Mouse (Mus musculus) heart, postnatal 10 days (tissue): Measurements from ENCODE around the gene Rspo4. TPM values are rescaled to one million over a fixed set of nuclear protein-coding genes. Genes with fewer than 3 reads are reported as not detected.
A peak's percentile ranks its signal among the peaks of the same experiment; 100 is the strongest.

ENCODE experiments used
- DNase-seq, 2 experiments: peaks; one replicate each; pipeline ENCODE4 v3.0.0; 2021
- intact Hi-C: fragments of 180-260 bp; cut with DNase I; formaldehyde crosslinking; loops from one replicate; pipeline ENCODE4 v1.15.1; 2025
- total RNA-seq, 2 experiments: library from RNA; stranded (reverse); gene quantifications; 2 replicates each; pipeline ENCODE4 v1.2.3; 2021

Gene Rspo4
- total RNA-seq, 2 experiments from 2014 or later = not detected

GRCm38 (mm10) chr2:151910498-151910897 is 67.8 kb downstream of the Rspo4 start:
- intact Hi-C loops = no loop called here
- DNase-seq = no peak

DNA sequence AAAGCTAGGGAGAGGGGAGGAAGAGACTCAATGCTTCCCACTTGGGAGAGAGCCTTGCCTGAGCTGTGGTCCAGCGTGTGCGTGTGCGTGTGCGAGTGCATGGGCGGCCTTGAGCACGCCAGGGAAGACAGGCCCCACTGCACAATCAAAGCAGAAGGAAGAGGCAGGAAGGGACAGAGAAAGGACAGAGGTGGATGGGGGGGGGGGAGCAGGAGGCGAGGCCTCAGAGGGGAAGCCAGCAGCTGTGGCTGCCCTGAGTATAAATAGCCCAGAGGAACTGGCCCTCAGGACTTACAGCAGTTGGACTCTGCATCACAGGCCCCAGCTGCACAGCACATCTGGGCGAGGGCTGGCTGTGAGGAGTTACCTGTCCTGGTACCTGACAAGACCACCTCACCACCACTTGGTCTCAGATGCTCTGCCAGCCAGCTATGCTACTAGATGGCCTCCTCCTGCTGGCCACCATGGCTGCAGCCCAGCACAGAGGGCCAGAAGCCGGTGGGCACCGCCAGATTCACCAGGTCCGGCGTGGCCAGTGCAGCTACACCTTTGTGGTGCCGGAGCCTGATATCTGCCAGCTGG is 68.3 kb downstream of the Rspo4 start, which contains the start of gene Angpt4:
Gene Angpt4 (plus strand): TSS at position 292 of the 582 bp plus-strand sequence.
- peak in 1 of 2 experiments; percentile 32 for DNase-seq

DNA sequence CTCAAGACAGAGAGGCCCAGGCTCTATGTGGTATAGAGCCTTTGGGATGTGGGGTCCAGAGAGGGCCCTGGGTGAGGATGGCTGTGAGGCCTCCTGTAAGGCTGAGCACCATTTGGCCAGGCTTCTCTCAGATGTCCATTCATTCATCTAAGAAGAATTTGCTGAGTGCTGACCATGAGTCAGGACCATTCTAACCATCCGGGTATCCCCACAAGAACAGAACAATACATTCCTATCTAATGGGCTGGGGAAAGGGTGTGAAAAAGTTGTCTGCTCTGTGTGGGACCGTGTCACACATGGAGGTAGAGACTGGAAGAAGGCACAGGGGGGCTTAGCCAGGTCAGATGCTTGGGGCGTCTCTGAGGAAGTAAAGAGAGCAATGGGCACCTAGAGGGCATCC is 69.0 kb downstream of the Rspo4 start:
- DNase-seq = no peak
- intact Hi-C loops = no loop called here

More for the DNA sequence above, 68.3 kb downstream of the Rspo4 start, which contains the start of gene Angpt4:
- intact Hi-C loops = no loop called here

GRCm38 (mm10) chr2:151914120-151914519 is 71.4 kb downstream of the Rspo4 start:
- intact Hi-C loops = no loop called here
- no peak for DNase-seq

- no peak for DNase-seq
- intact Hi-C loops = no loop called here
Observed at GRCm38 (mm10) chr2:151915111-151915510, 72.4 kb downstream of the Rspo4 start.

DNA sequence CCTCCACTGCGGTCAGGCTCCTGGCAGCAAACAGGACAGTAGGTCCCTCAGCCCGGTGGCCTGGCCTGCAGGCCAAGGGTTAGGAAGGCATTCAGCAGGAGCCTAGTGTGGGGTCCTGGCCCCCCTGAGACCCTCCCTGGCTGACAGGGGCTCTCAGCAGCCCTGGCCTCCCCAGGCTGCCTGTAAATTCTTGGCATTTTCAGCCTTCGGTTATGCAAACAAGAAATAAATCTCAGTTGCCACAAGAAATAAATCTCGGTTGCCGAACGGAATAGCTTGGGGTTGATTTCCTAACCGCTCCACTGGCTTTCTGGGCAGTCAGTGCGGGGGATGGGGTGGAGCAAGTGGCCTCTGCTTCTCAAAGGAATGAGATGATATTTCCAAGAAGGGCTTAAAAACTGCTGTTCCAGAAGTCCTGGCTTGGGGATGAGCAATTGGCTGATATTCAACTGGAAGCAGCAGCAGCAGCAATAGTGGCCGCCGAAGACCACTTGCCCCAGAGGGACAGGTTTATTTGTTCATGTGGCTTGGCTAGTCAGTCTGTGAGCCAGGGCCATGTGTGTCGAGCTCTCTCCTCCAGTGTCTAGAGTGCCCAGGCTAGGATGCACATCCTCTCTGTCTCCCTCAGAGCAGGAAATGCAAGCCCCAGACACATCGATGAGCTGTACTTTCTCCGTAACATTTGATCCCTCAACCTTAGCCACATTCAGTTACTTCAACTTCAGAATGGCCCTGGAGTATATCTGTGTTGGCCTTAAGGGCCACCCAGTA is 73.5 kb downstream of the Rspo4 start:
- intact Hi-C loops = no loop called here
- DNase-seq = peak in 1 of 2 experiments; percentile 48

DNA sequence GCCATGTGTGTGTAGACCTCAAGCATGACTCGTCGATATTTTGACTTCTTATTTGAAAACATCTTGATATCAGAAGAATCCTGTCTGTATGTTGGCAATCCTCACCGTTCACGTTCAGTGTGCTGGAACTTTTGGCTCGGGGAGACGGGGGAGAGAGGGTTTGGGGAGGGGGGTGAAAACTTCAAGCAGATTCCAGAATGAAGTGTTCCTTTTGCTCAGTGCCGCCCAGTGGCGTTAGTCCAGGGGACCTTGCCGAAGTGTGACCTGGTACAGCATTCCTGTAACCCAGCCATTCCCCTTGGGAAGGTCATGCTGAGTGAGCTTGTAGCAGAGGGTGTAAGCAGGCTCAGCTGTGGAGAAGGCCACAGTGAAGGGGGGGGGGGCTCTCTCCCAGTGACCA is 76.4 kb downstream of the Rspo4 start:
- intact Hi-C loops = no loop called here
- peak; percentile 58 to 72 for DNase-seq

- DNase-seq = no peak
- intact Hi-C loops = no loop called here
Observed at GRCm38 (mm10) chr2:151921068-151921467, 78.3 kb downstream of the Rspo4 start.

DNA sequence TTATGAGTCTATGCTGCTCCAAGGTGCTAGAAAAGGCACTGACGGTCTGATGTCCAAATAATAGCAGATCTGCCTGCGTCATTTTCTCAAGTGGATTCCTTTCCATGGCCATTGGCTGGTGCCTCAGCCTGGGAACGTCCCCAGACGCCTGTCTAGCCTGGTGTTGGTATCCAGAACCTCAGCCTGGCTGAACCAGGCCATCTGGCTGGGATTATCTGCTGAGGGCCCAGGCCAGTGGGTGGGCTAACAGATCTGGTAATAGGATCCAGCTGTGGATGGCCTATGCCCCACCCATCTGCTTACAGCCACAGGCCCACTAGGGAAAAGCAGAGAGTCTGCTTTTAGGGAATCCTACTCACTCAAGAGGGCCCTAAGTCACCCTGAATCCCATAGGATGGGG is 78.9 kb downstream of the Rspo4 start:
- peak; percentile 66 to 70 for DNase-seq
- intact Hi-C loops = no loop called here

Other genes with a start within 250 kb of the Rspo4 start
- gene Snph, start 210.3 kb upstream of the Rspo4 start, total RNA-seq = 1 to 10 TPM; 2.3 to 3.1 TPM
- not detected for gene Rad21l, start 174.4 kb upstream of the Rspo4 start, total RNA-seq
- 1 to 10 TPM; 3.1 to 4.5 TPM for gene Tmem74b, start 140.9 kb upstream of the Rspo4 start, total RNA-seq
- gene Psmf1, start 98.7 kb upstream of the Rspo4 start, total RNA-seq = 10 to 100 TPM; 31.6 to 33.5 TPM
- gene Angpt4, start 68.3 kb downstream of the Rspo4 start, total RNA-seq = under 1 TPM; 0.10 to 0.22 TPM
- gene Fam110a, start 137.3 kb downstream of the Rspo4 start, total RNA-seq = 1 to 10 TPM; 5.7 to 7.3 TPM
- gene Slc52a3, start 153.6 kb downstream of the Rspo4 start, total RNA-seq = 1 to 10 TPM; 2.1 to 2.6 TPM
- not detected for gene Scrt2, start 238.6 kb downstream of the Rspo4 start, total RNA-seq